Mouse (Mus musculus) heart, postnatal 0 days (tissue): ENCODE results near the gene Gm10272.

Source experiments
- CTCF ChIP-seq: IDR thresholded peaks from 2 replicates; pipeline ENCODE4 v1.5.1; 2016; ENCODE audit warnings: antibody characterized with exemption, control low read depth, low read depth
- EP300 ChIP-seq: IDR thresholded peaks from 2 replicates; pipeline ENCODE4 v1.6.1; 2016; ENCODE audit warnings: antibody characterized with exemption, low read depth

DNA sequence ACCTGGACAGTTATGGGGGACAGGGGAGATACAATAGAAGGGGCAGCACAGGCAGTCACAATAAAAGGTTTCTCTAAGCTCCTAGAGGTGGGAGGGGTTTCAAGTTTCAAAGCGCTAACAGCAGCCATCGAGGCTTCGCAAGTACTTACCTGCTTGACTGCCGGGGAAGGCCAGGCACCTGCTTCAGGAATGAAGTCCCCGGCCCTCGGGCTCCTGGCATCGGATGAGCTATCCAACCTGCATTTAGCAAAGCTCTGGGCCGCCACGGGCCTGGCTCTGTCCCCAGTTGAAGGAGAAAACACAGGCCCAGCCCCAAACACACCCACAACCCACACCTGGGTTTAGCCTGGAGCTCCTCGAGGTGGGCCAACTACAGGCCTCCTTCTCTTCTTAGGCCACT is 19.4 kb upstream of the Gm10272 start:
- TF ChIP-seq CTCF (no peak), EP300 (no peak)
